Mouse (Mus musculus): ENCODE results near the gene Rgs6. TPM values are rescaled to one million over a fixed set of nuclear protein-coding genes. Genes with fewer than 3 reads are reported as not detected.

Gene Rgs6
- polyA plus RNA-seq, 3 experiments from 2014 or later, result not detected

GRCm38 (mm10) chr12:83043980-83044620 is 456.0 kb downstream of the Rgs6 start:
- ATAC-seq, result no peak

GRCm38 (mm10) chr12:83044621-83044990 is 456.5 kb downstream of the Rgs6 start:
- no peak for ATAC-seq

GRCm38 (mm10) chr12:83045001-83045531 is 457.0 kb downstream of the Rgs6 start:
- ATAC-seq, result no peak

- no peak for ATAC-seq
Observed at GRCm38 (mm10) chr12:83046734-83047133, 458.6 kb downstream of the Rgs6 start.

- ATAC-seq, result no peak
Observed at GRCm38 (mm10) chr12:83047710-83048109, 459.6 kb downstream of the Rgs6 start.

GRCm38 (mm10) chr12:83050514-83050913 is 462.4 kb downstream of the Rgs6 start:
- no peak for ATAC-seq

- ATAC-seq, result no peak
Observed at GRCm38 (mm10) chr12:83052391-83052790, 464.3 kb downstream of the Rgs6 start.

- ATAC-seq, result no peak
Observed at GRCm38 (mm10) chr12:83055690-83056089, 467.6 kb downstream of the Rgs6 start.

GRCm38 (mm10) chr12:83066426-83066825 is 478.3 kb downstream of the Rgs6 start:
- no peak for ATAC-seq

- no peak for ATAC-seq
Observed at GRCm38 (mm10) chr12:83070848-83071247, 482.8 kb downstream of the Rgs6 start.

- no peak for ATAC-seq
Observed at GRCm38 (mm10) chr12:83072181-83072887, 484.2 kb downstream of the Rgs6 start.

- ATAC-seq, result no peak
Observed at GRCm38 (mm10) chr12:83072951-83073878, 485.1 kb downstream of the Rgs6 start.

GRCm38 (mm10) chr12:83073879-83074368 is 485.8 kb downstream of the Rgs6 start:
- no peak for ATAC-seq

- ATAC-seq, result no peak
Observed at GRCm38 (mm10) chr12:83076179-83076578, 488.1 kb downstream of the Rgs6 start.

- no peak for ATAC-seq
Observed at GRCm38 (mm10) chr12:83077486-83077885, 489.4 kb downstream of the Rgs6 start.

GRCm38 (mm10) chr12:83083427-83083826 is 495.3 kb downstream of the Rgs6 start:
- no peak for ATAC-seq

GRCm38 (mm10) chr12:83084614-83085013 is 496.5 kb downstream of the Rgs6 start:
- ATAC-seq, result no peak

GRCm38 (mm10) chr12:83087010-83087409 is 498.9 kb downstream of the Rgs6 start:
- no peak for ATAC-seq

GRCm38 (mm10) chr12:83087555-83087954 is 499.5 kb downstream of the Rgs6 start:
- ATAC-seq, result no peak

- no peak for ATAC-seq
Observed at GRCm38 (mm10) chr12:83092001-83092400, 503.9 kb downstream of the Rgs6 start.

- ATAC-seq, result no peak
Observed at GRCm38 (mm10) chr12:83097787-83098186, 509.7 kb downstream of the Rgs6 start.

GRCm38 (mm10) chr12:83098646-83099371 is 510.7 kb downstream of the Rgs6 start:
- no peak for ATAC-seq

All from inflammation-experienced regulatory T-cells, adult 6 months (primary cell).